Mouse (Mus musculus) right cerebral cortex, postnatal 25 days (tissue): ENCODE data around the gene Ndufs5.

ENCODE experiments used
- DNase-seq: peaks from one replicate; pipeline ENCODE4 v3.0.0; 2022

Ndufs5 gene

DNA sequence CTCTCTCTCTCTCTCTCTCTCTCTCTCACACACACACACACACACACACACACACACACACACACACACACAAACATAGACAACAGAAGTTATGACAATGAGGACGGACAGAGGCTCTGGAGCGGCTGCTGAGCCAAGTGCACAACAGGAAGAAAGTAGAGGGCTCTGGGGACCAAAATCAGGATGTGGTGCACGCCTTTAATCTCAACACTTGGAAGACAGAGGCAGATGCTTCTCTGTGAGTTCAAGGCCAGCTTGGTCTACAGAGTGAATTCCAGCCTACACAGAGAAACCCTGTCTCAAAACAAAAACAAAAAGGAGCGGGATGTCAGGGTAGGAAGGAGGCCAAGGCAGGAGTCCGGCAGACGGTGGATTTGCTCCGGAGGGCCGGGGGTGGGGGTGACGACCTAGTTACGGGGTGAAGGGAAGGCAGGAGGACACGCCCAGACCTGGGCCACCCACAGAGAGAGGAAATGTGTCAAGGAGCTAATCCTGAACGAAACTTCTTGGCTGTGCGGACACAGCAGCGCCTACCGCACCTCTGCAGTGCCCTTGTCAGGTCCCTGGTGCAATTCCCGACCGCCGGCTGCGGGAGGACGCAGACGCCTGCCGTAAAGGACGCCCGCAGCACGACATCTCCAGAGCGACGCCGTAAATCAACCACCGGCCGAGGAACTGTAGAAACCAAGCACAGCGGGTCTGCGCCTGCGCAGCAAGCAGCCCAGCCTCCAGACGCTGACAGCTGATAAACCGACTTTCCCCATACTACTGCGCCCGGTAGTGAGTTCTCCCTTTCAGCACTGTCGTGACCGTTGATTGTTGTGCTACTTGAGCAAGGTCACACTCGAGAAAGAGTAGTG is at the start of gene Ndufs5:
TSS of gene Ndufs5 (minus strand) at position 629 of the 860 bp plus-strand sequence.
- DNase-seq, result peak; percentile 95

DNA sequence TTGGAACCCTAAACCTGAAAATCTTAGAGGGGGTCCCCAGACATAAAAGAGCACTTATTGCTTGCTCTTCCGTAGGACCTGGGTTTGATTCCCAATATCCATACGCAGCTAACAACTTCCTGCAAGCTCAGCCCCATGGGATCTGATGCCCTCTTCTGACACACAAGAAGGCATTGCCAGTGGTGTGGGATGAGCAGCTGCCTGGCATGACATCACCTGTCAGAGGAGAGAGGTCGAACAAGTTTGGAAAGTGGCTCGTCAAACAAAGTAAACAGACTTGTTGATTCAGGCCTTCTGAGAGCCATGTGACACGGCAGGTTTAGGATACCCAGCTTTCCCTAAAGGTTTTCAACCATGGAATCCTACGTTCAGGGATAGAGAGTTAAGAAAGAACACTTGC is 47.1 kb upstream of the Ndufs5 start:
- DNase-seq, result no peak

DNA sequence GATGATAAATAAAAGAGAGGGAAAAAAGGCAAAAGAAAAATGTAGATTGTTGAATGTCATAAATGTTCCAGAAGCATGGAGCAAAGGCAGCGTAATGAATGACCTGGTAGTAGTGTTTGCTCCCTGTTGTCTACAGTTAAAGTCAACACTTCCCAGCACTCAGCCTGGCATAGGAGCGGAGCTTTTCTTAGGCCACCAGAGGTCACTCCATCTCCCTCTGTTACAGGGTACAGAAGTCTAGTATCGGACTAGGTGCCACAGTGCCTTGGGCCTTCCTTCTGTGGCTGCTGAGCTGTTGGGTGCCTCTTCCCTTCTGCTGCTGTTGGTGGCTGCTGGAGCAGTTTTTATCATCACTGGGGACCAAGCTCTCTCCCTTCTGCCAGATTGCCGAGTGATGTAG is 40.3 kb upstream of the Ndufs5 start:
- DNase-seq, result no peak

DNA sequence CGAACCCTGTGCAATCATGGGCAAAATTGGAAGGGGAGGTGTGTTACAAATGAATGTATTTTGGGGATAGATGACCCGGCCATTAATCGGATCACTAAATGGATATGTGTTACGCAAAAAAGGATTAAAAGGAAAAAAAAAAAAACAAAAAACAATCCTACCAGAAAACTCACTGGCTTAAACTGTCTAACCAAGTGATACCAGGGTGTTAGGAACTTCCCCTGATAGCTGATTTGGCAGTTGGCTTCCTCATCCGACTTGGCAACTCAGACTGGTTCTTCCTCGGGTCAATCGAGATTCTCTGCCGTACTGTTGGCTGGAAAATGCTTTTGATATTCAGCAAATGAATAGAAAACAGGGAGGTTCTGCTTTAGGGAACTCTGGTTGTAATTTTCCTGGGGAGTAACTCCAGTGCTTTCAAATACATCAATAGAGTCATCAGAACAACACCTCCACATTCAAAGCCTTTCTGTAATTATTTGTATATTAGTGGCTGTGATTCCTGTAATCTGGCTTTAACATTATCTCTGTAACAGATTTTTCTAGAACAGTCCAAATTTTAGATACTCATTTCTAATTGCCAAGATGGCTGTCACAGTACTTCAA is 32.8 kb upstream of the Ndufs5 start:
- DNase-seq, result no peak

DNA sequence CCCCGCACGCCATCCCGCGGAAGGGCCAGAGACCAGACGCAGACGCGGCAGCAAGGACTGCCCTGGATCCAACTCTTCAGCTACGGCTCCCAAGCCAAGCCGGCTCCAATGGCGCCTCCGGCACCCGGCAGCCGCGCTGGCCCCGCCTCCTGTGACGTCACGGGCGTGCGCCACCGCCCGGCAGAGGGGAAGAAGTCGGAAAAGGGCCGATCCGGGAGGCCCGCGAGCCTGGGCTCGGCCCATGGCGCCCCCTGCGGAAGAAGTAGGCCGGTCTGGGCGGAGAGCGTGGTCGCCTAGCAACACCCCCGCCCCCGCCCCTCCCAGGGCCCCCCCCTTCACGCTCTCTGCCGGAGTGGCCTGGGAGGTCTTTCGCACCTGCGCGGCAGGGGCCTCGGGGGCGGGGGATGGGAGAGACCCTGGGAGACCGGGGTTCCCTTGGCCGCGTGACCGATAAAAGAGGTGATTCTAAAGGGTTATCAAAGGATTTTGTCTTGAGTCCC is 32.2 kb upstream of the Ndufs5 start, which contains the start of gene Akirin1:
TSS of gene Akirin1 (minus strand) at position 194 of the 500 bp plus-strand sequence.
- peak; percentile 99 for DNase-seq

DNA sequence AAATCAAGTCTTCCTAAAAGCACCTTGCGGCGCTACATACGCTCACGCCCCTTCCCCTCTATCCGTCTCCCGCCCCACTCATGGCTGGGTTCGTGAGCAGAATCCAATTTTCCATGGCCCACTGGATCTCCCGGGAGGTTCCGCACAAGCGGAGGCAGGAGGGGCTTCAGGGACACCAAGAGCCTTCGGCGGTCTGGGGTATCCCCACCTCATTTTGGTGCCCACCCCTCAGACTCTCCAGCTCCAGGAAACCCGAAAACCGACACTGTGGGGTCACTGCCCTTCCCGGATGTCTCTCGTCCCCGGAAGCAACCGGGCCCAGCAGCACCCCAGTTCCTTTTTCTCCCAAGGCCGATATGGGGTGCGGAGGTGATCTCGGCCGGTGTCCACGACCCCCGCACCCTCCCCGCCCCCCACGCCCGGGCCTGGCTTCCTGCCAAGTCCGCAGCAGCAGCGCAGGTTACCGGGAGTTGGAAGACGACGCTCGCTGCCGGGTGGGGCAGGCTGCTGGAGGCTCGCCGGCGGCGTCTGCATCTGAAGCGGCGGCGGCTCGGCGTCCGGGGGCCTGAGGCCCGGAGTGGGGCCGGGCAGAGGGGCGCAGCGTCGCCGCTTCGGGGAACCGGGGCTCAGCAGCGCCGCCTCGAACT is 31.6 kb upstream of the Ndufs5 start:
- peak; percentile 27 for DNase-seq

DNA sequence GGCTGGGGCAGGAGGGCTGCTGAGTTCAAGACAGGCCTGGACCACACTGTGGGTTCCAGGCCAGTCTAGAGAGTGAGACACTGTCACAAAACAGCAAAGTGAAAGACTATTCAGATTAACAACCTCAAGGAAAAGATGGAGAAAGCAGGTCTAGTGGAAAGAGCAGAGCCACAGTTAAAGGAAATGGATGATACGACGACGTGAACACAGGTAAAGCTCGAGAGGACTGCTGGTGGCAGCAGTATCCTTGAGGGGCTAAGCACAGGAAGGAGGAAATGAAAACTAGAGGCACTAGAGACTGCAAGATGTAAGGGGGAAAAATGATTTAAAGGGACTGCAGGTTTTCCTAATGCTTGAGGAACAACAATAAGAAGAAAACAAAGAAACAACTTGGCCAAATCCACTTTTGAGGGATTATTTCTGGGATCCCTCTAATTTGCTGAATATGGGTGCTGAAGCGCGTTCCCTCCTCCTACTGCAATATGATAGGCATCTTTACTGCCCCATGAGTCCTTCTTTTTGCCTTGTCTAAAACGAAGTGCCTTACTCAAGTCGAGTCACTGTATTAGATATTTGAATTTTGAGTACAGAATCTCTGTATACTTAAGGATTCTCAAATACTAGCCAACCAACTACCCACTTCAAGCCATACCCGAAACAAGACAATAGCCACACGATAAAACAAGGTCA is 30.9 kb upstream of the Ndufs5 start:
- no peak for DNase-seq

DNA sequence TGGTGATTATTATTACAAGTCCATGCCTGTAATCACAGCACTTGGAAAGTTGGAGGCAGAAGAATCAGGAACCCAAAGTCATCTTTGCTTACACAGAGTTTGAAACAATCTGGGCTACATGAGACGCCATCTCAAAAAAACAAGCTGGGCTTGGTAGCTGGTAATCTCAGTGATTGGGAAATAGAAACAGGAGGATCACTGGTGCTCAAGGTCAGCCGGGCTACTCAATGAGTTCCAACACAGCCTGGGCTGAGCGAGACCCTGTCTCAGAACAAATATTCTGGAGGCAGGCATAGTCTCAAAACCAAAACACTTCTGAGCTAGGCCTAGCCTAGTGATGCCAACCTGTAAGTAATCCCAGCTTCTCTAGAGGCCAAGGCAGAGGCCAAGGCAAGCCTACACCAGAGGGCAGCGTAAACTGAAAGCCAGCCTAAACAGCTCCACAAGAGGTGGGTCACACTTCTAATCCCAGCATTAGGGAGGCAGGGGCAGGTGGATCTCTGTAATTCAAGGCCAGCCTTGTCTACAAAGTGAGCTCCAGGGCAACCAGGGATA is 27.3 kb upstream of the Ndufs5 start:
- no peak for DNase-seq

DNA sequence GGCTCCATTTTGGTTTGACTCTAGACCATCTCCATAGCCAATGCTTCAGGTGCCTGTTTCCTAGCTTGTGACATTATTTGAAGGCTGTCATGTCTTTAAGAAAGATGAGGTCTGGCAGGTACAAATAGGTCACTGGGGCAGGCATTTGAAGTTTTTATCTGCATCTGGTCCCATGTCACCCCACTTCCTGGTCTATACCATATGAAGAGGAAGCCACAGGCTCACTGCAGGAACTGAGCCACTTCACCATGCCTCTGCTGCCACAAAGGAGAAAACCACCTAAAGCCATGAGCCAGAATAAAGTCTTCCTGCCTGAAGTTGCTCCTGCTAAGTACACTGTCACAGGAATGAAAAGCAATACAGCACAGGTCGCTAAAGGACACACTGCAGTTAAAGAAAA is 24.9 kb upstream of the Ndufs5 start:
- DNase-seq, result no peak

DNA sequence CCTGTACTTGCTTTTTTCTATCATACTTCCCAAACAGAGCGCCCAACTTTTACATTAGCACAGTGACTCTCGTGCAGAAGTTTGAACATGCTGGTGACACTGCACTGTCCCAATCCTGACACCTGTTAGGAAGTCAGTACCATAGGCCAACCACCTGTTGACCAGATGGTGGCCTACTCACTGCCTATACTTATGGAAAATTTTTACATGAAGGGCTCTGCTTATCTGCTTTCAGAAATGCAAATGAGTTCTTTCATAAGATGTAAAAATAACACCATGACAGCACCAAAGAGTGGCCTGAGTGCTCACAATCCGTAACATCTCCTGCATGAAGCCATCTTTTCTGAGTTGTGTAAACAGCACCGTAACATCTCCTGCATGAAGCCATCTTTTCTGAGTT is 20.7 kb upstream of the Ndufs5 start:
- no peak for DNase-seq

DNA sequence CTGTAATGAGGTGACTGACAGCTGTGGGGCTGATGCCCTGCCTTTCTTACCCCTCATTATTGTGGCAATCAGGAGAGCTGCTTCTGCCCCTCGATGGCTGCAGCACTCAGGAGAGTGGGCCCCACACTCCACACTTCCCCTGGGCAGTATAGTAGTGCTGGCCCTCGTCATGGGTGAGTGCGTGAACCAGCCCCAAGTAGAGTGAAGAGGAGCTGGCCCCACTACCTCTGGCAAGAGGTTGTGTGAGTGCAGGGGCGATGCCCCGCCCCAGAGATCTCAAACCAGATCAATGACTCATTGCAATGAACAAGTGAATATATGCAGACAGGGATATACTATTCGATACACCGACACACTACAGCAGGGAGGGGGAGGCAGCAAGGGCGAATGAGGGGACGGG is 15.5 kb upstream of the Ndufs5 start:
- no peak for DNase-seq

DNA sequence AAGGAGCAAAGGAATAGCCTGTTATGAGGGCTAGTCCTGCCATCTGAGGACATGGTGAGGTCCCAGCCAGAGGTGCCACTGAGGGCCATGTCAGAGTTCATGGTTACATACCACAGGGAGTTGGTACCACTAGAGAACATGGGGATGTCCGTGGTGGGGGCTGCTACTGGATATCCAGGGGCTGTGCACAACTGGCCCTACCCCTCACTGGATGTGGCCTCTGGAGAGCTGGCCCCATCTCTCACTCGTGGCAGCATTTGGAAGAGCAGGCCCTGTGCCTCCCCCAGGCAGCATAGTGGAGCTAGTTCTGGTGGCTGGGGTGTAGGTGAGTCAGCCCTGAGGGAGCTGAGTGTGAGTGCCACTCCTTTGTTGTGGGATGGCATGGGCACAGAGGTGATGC is 14.9 kb upstream of the Ndufs5 start:
- DNase-seq, result no peak

DNA sequence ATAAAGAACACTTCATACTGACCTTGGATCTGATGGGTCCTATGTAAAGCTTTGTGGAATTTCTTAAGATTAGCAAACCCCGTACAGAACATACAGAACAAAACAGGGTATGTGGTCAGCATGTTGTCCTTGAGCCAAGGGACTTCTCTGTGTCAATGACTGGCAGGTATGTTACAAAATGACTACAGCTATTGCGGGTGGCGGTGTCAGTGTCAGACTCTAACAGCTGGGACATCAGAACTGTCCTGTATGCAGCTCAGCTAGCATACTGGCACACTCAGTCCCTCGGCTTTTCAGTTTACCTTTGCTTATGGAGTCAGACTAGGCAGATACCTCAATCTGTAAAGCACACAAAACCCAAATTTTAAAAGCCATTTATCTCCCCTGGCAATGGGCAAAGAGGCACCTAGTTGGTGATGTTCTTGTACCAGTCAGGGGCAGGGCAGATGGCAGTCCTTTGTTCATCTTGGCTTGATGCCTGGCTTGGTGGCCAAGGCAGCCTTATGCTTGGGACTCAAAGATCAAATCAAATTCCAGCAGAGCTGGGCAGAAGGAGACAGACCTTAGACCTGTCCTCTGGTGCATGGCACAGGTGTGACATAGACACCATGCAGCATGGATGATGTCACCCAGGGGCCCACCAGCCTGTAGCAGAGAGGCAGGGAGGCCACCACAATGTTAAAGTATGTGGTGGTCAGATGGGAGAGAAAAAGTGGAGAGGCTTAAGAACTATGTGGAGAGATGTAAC is 14.3 kb upstream of the Ndufs5 start:
- DNase-seq, result no peak

DNA sequence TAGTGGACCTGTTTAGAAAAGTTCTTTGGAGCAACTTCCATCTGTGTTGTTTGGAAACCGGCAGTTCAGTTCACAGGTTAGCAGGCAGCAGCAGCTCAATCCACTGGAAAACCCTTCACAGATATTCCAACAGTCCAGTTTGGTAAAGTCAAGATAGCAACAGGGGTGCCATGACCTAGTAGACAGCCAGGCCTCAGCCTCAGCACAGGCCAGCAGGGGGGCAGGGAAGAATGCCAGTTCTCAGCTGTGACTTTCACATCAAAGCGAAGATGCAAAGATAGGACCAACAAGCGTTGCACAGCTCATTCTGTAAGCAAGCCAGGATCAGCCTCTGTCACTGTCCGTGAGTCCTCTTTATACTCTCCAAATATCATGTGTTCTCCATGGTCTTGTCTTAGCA is 3.8 kb upstream of the Ndufs5 start:
- DNase-seq, result no peak

DNA sequence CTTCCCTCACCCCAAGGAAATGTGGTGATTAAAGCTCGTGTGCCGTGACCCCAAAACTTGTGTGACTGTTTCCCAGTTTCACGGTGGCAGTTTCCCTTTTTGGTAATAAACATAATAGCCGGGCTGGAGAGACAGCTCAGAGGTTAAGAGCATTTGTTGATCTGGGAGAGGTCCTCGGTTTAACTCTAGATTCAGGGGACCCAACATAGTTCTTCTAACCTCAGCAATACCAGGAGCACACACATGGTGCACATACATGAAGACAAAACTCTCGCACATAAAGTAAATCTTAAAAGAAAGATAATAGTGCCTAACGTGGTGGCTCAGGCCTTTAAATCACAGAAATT is 405 bp upstream of the Ndufs5 start:
- no peak for DNase-seq

DNA sequence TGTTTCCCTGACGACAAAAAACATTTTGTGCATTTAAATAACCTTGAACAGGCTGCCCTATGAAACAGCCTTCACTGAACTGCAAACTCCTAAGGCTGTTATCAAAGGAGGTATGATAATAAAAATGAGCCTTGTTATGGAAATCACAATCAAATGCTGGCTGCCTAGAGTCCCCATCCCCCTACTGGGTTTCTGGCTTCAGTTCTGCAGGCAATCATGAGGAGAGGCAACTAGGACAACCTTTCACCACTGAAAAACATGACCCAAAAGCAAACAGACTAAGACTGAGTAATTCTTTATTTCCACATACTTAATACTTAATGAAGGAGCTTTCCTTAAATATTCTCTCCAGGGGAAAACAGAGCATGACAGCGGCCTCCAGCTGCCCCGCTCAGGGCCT is 5.6 kb downstream of the Ndufs5 start:
- no peak for DNase-seq

DNA sequence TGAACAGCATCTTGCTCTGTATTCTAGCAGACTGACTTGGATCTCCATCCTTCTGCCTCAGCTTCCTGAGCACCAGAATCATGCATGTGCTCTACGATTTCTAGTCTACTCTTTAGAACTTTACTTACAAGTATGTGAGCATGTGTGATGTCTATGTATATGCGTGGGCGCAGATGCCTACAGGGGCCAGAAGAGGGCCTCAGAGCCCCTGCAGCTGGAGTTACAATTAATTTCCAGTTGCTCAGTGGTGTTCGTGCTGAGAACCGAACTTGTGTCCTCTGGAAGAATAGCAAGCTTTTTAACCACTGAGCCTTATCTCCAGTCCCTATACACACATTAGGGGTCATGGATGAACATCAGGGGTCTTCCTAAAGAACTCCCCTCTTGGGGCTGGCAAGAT is 10.7 kb downstream of the Ndufs5 start:
- no peak for DNase-seq

DNA sequence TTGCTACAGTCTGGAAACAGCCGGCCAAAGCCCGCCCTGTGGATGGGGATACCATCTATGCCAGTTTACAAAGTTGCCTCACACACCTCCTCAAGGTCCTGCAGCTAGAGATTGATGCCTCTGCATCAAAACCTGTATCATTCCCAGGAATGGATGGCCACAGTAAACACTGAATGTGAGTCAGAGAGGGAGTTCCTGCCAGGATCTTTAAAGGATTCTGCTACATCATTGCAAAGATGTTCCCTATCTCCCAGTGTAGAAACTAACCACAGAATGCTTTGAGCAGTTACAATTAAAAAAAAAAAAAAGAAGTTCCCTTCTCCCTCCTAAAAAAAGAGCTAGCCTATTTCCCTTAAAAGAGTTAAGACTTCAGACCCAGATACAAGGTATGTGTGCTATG is 12.7 kb downstream of the Ndufs5 start:
- no peak for DNase-seq

DNA sequence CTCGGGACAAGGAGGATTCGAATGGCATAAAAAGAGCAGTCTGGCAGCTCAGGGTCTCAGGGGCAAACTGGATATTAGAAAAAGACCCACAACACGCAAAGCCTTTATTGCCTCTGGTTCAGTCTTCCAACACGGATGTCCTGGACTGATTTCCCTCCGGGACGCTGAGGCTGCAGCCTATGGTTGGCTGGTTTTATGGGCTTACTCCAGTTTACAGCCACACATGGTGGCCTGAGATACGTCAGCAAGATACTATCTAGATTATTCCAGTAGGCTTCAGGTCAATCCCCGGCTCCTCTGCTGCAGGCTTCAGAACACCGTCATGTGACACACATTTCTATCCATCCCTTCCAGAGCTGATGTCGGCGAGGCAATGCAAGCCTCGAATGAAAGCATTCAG is 24.6 kb downstream of the Ndufs5 start:
- DNase-seq, result no peak

DNA sequence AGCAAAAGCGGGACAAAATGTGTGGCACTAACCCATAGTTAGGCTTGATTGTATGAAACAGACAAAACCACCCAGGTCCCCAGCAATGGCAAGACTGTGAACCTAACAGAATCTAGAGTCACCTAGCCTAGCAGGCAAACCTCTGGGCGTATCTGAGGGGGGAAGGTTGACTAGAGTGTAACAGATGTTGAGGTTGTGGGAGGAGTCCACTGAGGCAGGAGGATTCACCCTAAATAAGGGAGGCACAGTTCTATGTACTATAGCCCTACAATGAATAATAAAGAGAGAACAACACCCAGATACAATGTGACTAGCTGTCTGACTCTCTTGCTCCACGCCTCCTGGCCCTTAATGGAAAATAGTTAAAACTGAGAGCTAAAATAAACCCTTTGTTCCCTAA is 25.9 kb downstream of the Ndufs5 start:
- DNase-seq, result no peak

DNA sequence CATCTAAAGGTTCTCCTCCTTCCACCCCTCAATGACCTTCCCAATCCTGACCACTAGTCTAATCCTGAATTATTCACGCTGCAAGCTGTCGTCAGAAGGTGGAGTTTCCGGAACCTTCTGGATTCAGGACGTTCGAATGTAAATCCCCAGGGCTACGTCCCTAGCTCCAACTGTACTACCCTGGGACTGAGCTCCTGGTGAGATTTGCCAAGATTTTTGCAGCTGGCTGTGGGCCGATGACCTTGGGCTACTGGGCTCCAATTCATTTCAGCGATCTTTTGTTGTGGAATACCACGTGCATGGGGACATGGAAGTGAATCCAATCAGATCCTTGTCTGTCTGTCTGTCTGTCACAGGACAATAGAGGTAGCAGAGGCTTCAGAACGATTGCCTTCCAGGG is 27.7 kb downstream of the Ndufs5 start:
- DNase-seq, result no peak
